Mouse (Mus musculus) cerebellum, postnatal 4 days (tissue): ENCODE measurements around the gene Carhsp1.

ENCODE experiments used
- DNase-seq, 2 experiments: peaks; one replicate each; pipeline ENCODE4 v3.0.0; 2022; ENCODE audit warnings: low spot score in 2 of 2, mixed read lengths in 1 of 2

The Carhsp1 gene

GRCm38 (mm10) chr16:8671551-8672349 lies at the start of gene Carhsp1:
Gene Carhsp1, minus strand, starts transcription at chr16:8672155.
- DNase-seq = peak; percentile 74 to 91

- no peak for DNase-seq
These were observed 48.5 kb upstream of the Carhsp1 start for GRCm38 (mm10) chr16:8720447-8720846.

GRCm38 (mm10) chr16:8717744-8718143 lies 45.8 kb upstream of the Carhsp1 start:
- DNase-seq = no peak

- DNase-seq = no peak
These were observed 44.3 kb upstream of the Carhsp1 start for GRCm38 (mm10) chr16:8716300-8716699.

GRCm38 (mm10) chr16:8715513-8716080 lies 43.6 kb upstream of the Carhsp1 start:
- no peak for DNase-seq

- no peak for DNase-seq
These were observed 42.9 kb upstream of the Carhsp1 start for GRCm38 (mm10) chr16:8714851-8715250.

- no peak for DNase-seq
These were observed 40.0 kb upstream of the Carhsp1 start for GRCm38 (mm10) chr16:8711998-8712397.

- DNase-seq = peak in 1 of 2 experiments; percentile 18
These were observed 28.6 kb upstream of the Carhsp1 start for GRCm38 (mm10) chr16:8700586-8700985.

GRCm38 (mm10) chr16:8699556-8699955 lies 27.6 kb upstream of the Carhsp1 start:
- no peak for DNase-seq

GRCm38 (mm10) chr16:8691206-8691605 lies 19.3 kb upstream of the Carhsp1 start:
- no peak for DNase-seq

- peak; percentile 64 to 88 for DNase-seq
These were observed 18.2 kb upstream of the Carhsp1 start for GRCm38 (mm10) chr16:8689979-8690656.

- no peak for DNase-seq
These were observed 15.7 kb upstream of the Carhsp1 start for GRCm38 (mm10) chr16:8687559-8688112.

GRCm38 (mm10) chr16:8686871-8687535 lies 15.0 kb upstream of the Carhsp1 start:
- peak in 1 of 2 experiments; percentile 55 for DNase-seq

GRCm38 (mm10) chr16:8686121-8686870 lies 14.3 kb upstream of the Carhsp1 start:
- peak; percentile 74 to 90 for DNase-seq

GRCm38 (mm10) chr16:8685087-8685486 lies 13.1 kb upstream of the Carhsp1 start:
- DNase-seq = no peak

GRCm38 (mm10) chr16:8680470-8680869 lies 8.5 kb upstream of the Carhsp1 start, which contains the start of gene Gm5767:
Gene Gm5767, plus strand, starts transcription at chr16:8680770.
- no peak for DNase-seq

- no peak for DNase-seq
These were observed 7.8 kb upstream of the Carhsp1 start for GRCm38 (mm10) chr16:8679780-8680179.

- no peak for DNase-seq
These were observed 6.7 kb upstream of the Carhsp1 start for GRCm38 (mm10) chr16:8678676-8679075.

- no peak for DNase-seq
These were observed 6.1 kb upstream of the Carhsp1 start for GRCm38 (mm10) chr16:8678035-8678434.

GRCm38 (mm10) chr16:8676800-8677199 lies 4.8 kb upstream of the Carhsp1 start:
- DNase-seq = peak; percentile 48 to 57

GRCm38 (mm10) chr16:8676228-8676627 lies 4.3 kb upstream of the Carhsp1 start:
- DNase-seq = no peak
